Mouse (Mus musculus) intestine, embryonic 14.5 days (tissue): ENCODE results near the gene Herc4. TPM values are rescaled to one million over a fixed set of nuclear protein-coding genes. Genes with fewer than 3 reads are reported as not detected.

Experiments
- ATAC-seq: fragments of 200-750 bp; cut with Nextera tagmentation; replicated peaks from 2 replicates; pipeline ENCODE4 v1.8.0; 2017; ENCODE audit warnings: low read depth, moderate number of reproducible peaks, moderate TSS enrichment, moderate library complexity; ENCODE audit not compliant: low FRiP score, low TSS enrichment
- DNase-seq: peaks from one replicate; pipeline ENCODE4 v3.0.0-alpha.2; 2018; ENCODE audit warnings: low spot score
- H3K27ac ChIP-seq: fragments of 300-500 bp; sonication (generic); 2 replicates; pipeline ENCODE4 v1.5.1; 2014; ENCODE audit warnings: low read depth, mild to moderate bottlenecking, control low read depth
- H3K27me3 ChIP-seq: fragments of 300-500 bp; sonication (generic); replicated peaks from 2 replicates; pipeline ENCODE4 v1.6.1; 2014; ENCODE audit warnings: low read length, control low read depth; ENCODE audit not compliant: control insufficient read depth, insufficient read depth
- H3K36me3 ChIP-seq: fragments of 300-500 bp; sonication (generic); 2 replicates; pipeline ENCODE4 v1.6.1; 2014; ENCODE audit warnings: low read length, control low read depth; ENCODE audit not compliant: control insufficient read depth, insufficient read depth
- H3K4me1 ChIP-seq: fragments of 300-500 bp; sonication (generic); replicated peaks from 2 replicates; pipeline ENCODE4 v1.6.1; 2014; ENCODE audit warnings: low read length, control low read depth, mixed read lengths; ENCODE audit not compliant: control insufficient read depth, insufficient read depth
- H3K4me2 ChIP-seq: fragments of 300-500 bp; sonication (generic); 2 replicates; pipeline ENCODE4 v1.6.1; 2014; ENCODE audit warnings: low read length
- H3K4me3 ChIP-seq: fragments of 300-500 bp; sonication (generic); 2 replicates; pipeline ENCODE4 v1.5.1; 2014; ENCODE audit warnings: low read depth, low read length, control low read depth, mixed read lengths
- H3K9ac ChIP-seq: fragments of 300-500 bp; sonication (generic); 2 replicates; pipeline ENCODE4 v1.6.1; 2014; ENCODE audit warnings: mild to moderate bottlenecking, low read length
- H3K9me3 ChIP-seq: fragments of 300-500 bp; sonication (generic); 2 replicates; pipeline ENCODE4 v1.6.1; 2016; ENCODE audit warnings: low read length, control low read depth; ENCODE audit not compliant: control insufficient read depth
- WGBS: fragments of 180-500 bp; shearing (Covaris S2); extraction: QIAGEN DNeasy Blood & Tissue Kit; methylation state at CpG from one replicate; pipeline ENCODE4 v1.1.7; 2014; 5-methylcytosine and 5-hydroxymethylcytosine counted together
- polyA plus RNA-seq: library from polyadenylated mRNA; unstranded; fragments of >200 nt; fragmentation: Nextera tagmentation; extraction: Ambion mirVana; gene quantifications from 2 replicates; pipeline ENCODE4 v1.2.1, GENCODE M21; 2014

Gene Herc4
- polyA plus RNA-seq, result 39.8 and 46.2 TPM in 2 replicates

DNA sequence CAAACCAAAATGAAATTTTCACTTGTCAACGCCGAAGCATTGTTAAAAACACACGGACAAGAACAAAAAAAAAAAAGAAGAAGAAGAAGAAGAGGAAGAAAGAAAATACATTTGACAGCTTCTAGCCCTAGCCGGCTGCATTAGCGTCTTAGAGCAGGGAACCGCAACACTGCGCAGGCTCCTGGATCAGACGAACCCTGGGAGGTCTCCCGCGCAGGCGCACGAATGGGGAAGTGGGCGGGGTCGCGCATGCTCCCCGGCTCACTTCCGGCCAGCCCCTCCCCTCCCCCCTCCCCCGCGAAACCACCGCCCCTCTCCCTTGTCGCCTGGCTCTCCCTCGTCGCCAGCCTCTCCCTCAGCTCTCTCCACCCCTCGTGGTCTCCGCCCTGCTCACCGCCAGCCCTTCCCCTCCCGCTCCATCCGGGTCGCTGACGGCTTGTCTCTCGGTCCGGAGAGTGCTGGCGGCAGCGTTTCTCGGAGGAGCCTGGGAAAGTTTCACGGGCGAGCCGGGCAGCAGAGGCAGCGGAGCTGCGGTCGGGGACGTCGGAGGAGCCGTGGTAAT, at the start of gene Herc4:
Gene Herc4 (plus strand): TSS at position 318 of the 562 bp plus-strand sequence.
- no peaks in the 10 kb centered on the region for H3K9me3 ChIP-seq
- ATAC-seq, result peak; percentile 100
- H3K4me1 ChIP-seq, result peaks cover 7% of the 10 kb centered on the region
- peak within 1 kb of the TSS; percentile 91 for H3K4me3 ChIP-seq
- H3K36me3 ChIP-seq, result 0 out of 2 replicates have a peak, but pooled peaks cover 6% of the 10 kb centered on the region
- WGBS, result under 1% methylated on average over 41 of the region's 44 CpGs
- no peaks in the 10 kb centered on the region for H3K27me3 ChIP-seq
- peak within 1 kb of the TSS; percentile 98 for H3K27ac ChIP-seq
- DNase-seq, result no peak
- H3K4me2 ChIP-seq, result peak within 1 kb of the TSS; percentile 73
- H3K9ac ChIP-seq, result peak within 1 kb of the TSS; percentile 93

DNA sequence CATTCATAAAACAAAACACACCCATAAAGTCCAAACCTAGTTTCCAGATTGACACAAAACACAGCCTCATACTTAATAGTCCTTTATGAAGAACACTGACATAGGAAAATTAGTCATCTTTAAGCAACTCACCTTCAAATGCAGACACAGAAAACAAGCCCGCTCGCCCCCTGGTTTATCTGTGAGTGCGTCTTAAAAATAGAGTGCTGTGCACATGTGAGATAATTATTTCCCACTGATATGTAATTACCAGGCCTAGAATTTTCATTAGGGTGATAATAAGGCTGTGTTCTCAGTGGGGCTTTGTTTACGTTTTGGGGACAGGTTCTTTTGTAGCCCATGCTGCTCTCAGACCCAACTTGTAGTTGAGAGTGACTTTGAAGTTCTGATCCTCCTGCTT, 44.6 kb upstream of the Herc4 start:
- WGBS, result 84% methylated on average over 4 of the region's 4 CpGs
- DNase-seq (no peak), ATAC-seq (no peak)
- H3K4me3 ChIP-seq, result no peak overlapping the region
- H3K36me3 ChIP-seq, result no peaks in the 10 kb centered on the region
- H3K4me1 ChIP-seq, result no peaks in the 10 kb centered on the region
- no peak overlapping the region for H3K27ac ChIP-seq
- no peaks in the 10 kb centered on the region for H3K9me3 ChIP-seq
- H3K27me3 ChIP-seq, result no peaks in the 10 kb centered on the region
- H3K4me2 ChIP-seq, result no peak overlapping the region
- H3K9ac ChIP-seq, result no peak overlapping the region

DNA sequence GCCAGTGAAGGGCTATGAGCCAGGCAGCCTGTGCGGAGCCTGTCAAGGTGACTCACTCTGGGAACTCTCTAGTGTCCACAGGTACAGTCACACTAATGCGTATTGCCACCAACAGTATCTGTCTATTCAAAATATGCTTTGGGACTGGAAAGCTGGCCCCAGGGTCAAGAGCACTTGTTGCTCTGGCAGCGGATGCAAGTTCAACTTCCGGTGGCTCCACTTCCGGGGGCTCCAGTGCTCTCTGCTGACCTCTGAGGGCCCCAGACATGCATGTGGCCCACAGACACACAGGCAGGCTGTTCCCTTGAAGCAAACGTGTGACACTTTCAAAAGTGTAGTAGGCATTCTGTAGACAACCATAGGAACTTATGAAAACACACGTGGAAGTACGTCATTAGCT, 42.1 kb upstream of the Herc4 start:
- ATAC-seq (no peak), DNase-seq (no peak)
- H3K4me2 ChIP-seq, result no peak overlapping the region
- no peak overlapping the region for H3K9ac ChIP-seq
- H3K36me3 ChIP-seq, result no peaks in the 10 kb centered on the region
- H3K4me3 ChIP-seq, result no peak overlapping the region
- no peaks in the 10 kb centered on the region for H3K27me3 ChIP-seq
- H3K9me3 ChIP-seq, result no peaks in the 10 kb centered on the region
- no peak overlapping the region for H3K27ac ChIP-seq
- 81% methylated on average over 8 of the region's 8 CpGs for WGBS
- H3K4me1 ChIP-seq, result no peaks in the 10 kb centered on the region

DNA sequence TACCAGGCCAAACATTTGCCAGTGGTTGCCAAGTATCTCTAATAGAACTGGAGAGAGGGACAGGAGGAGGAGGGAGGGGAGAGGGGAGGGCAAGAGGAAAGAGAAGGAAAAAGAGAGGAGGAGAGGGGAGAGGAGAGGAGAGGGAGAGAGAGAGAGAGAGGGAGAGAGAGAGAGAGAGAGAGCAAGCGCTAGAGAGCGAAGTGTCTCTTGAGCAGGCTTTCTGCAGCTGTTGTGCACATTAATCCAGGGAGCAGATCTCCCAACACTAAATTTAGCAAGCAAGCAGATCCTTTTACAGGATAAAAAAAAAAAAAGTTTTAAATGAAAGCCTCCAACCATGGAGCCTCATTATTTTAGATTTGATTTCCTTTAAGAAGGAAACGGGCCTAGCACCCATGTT, 40.6 kb upstream of the Herc4 start:
- no peaks in the 10 kb centered on the region for H3K27me3 ChIP-seq
- no peak overlapping the region for H3K4me2 ChIP-seq
- H3K9ac ChIP-seq, result no peak overlapping the region
- ATAC-seq, result no peak
- no peaks in the 10 kb centered on the region for H3K36me3 ChIP-seq
- H3K4me3 ChIP-seq, result no peak overlapping the region
- 67% methylated on average over 3 of the region's 3 CpGs for WGBS
- H3K9me3 ChIP-seq, result no peaks in the 10 kb centered on the region
- no peaks in the 10 kb centered on the region for H3K4me1 ChIP-seq
- H3K27ac ChIP-seq, result no peak overlapping the region
- no peak for DNase-seq

DNA sequence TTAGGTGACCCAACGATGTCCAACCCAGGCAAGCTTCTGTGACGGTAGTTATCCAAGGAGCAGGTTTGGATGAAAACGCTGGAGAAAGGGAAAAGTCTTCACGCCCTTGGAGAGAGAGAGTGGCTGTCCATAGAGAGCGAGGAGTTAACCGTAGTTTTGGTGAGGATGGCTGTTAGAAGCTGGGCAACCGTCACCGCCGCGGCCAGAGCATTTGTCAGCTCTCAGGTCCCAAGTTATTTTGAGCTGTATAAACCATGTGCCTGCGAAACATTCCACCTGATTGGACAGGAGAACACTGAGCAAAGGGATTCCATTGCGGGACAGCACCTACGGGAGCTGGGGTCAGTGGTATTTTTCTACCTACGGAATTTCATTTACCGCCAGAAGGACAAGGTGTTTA, 39.9 kb upstream of the Herc4 start, which contains the start of gene Mypn:
Gene Mypn (minus strand): TSS at position 225 of the 400 bp plus-strand sequence.
- Histone ChIP-seq H3K4me3 (no peak within 1 kb of the TSS), H3K9ac (no peak within 1 kb of the TSS), H3K36me3 (no peaks in the 10 kb centered on the region), H3K4me2 (no peak within 1 kb of the TSS), H3K27me3 (no peaks in the 10 kb centered on the region), H3K27ac (no peak within 1 kb of the TSS), H3K4me1 (no peaks in the 10 kb centered on the region), H3K9me3 (no peaks in the 10 kb centered on the region)
- ATAC-seq (no peak), DNase-seq (no peak)
- WGBS, result 84% methylated on average over 15 of the region's 15 CpGs

DNA sequence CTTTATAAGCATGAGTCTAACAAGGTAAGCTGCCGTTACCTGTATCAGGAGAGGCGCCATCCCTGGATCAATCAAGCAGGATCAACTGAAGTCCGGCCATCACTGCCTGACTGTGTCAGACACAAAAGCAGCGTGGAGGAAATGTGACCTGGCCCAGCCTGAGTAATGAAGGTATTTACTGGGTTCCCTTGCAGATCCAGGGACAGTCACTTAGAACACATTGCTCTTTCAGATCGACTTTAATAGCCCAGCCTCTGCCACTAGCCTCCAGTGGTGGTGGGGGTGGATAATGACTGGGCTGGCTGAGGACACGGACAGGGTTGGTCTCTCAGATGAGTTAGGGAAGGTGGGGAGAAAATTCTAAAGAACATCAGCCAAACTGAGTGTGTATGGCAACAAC, 34.7 kb upstream of the Herc4 start:
- ATAC-seq (no peak), DNase-seq (no peak)
- Histone ChIP-seq H3K9ac (no peak overlapping the region), H3K36me3 (no peaks in the 10 kb centered on the region), H3K9me3 (no peaks in the 10 kb centered on the region), H3K27me3 (no peaks in the 10 kb centered on the region), H3K27ac (no peak overlapping the region), H3K4me3 (no peak overlapping the region), H3K4me1 (no peaks in the 10 kb centered on the region), H3K4me2 (no peak overlapping the region)
- 59% methylated on average over 6 of the region's 6 CpGs for WGBS

DNA sequence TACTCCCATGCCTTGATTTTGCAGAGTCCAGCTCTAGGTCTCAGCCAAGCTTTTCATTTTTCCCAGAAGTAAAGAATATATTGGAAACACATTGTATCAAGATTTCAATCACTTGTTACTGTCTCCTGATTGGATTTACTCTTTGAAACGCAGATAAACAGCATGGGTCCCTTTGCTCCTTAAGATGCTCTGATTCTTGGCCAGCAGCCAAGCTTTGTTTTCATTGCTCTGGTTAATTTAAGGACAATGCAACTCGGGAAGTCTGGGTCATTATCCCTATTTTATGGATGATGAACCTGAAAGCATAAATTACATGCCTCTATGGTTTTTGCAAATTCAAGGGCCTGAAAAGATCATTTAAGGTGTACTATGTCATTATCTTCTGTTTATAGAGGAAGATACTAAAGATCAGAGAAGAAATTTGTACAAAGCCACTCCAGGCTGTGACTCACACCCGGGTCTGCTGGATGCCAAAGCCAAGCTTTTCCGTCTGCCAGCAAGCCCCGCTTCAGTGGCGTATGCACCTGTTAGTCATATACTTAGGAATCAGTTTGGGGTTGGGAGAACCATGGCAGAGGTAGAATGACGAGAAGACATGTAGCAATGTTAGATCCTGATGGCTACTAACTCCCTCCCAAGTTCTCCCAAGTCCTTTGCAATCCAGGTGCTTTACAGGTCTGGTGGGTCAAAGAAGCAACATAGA, 22.4 kb upstream of the Herc4 start:
- H3K4me1 ChIP-seq, result no peaks in the 10 kb centered on the region
- H3K4me3 ChIP-seq, result no peak overlapping the region
- no peak overlapping the region for H3K4me2 ChIP-seq
- no peak for DNase-seq
- no peak overlapping the region for H3K27ac ChIP-seq
- no peak for ATAC-seq
- H3K9me3 ChIP-seq, result no peaks in the 10 kb centered on the region
- no peaks in the 10 kb centered on the region for H3K27me3 ChIP-seq
- H3K9ac ChIP-seq, result no peak overlapping the region
- WGBS, result 75% methylated on average over 7 of the region's 7 CpGs
- no peaks in the 10 kb centered on the region for H3K36me3 ChIP-seq

DNA sequence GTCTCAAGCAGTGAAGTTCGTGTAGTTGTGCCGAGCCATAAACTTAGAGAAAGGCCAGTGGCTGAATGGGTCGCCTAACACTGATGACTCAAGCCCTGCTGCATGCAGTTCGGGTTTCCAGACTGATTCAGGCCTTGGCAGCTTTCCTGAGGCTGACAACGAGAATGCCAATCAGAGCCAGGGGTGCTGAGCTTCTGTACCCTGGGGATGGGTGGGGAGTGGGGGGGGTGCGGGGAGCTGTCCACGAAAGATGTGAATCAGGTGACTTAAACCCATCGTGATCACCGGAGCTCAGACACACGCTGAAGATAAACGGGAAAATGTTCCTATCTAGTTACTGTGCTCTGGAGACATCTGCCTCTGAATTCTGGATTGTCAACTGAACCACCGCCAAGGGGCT, 19.3 kb upstream of the Herc4 start:
- H3K27ac ChIP-seq, result no peak overlapping the region
- no peak overlapping the region for H3K9ac ChIP-seq
- no peak overlapping the region for H3K4me2 ChIP-seq
- H3K9me3 ChIP-seq, result no peaks in the 10 kb centered on the region
- WGBS, result 72% methylated on average over 12 of the region's 12 CpGs
- ATAC-seq (no peak), DNase-seq (no peak)
- H3K36me3 ChIP-seq, result no peaks in the 10 kb centered on the region
- no peaks in the 10 kb centered on the region for H3K27me3 ChIP-seq
- no peaks in the 10 kb centered on the region for H3K4me1 ChIP-seq
- H3K4me3 ChIP-seq, result no peak overlapping the region

DNA sequence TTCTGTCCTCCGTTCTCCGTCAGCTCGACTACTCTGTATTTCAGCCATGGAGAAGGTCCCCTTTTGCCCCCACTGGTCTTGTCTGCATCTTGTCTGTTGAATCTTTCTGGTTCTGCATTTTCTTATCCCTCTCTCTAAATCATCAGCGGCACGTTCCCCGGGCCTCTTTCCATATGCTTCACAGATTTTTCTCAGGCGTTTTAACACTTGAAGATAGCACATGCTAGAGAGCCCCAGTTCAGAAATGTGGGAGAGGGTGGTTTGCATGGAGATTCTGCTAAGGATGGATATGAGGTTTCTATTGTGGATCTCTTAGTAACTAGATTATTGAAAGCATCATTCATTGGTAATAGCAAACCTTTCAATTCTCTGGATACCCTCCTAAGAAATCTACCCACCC, 13.3 kb upstream of the Herc4 start:
- Histone ChIP-seq H3K9ac (no peak overlapping the region), H3K4me1 (no peaks in the 10 kb centered on the region), H3K9me3 (no peaks in the 10 kb centered on the region), H3K4me2 (no peak overlapping the region), H3K27me3 (no peaks in the 10 kb centered on the region), H3K4me3 (no peak overlapping the region), H3K27ac (no peak overlapping the region), H3K36me3 (no peaks in the 10 kb centered on the region)
- WGBS, result 79% methylated on average over 7 of the region's 7 CpGs
- no peak for ATAC-seq
- DNase-seq, result no peak
